Mouse (Mus musculus): ENCODE measurements around the gene Grid2.

GRCm38 (mm10) chr6:64297633-64298032 lies 1042.0 kb downstream of the Grid2 start:
- TF ChIP-seq CTCF (IDR thresholded peaks at IDR 0.05; ENCODE audit: low read depth) (no peak), EP300 (optimal IDR thresholded peaks at IDR 0.05) (no peak)

Data from stomach, postnatal 0 days (tissue).